Mouse (Mus musculus) olfactory bulb, adult 2 months (tissue): ENCODE results near the gene Sorcs1.

Experiments
- CTCF ChIP-seq: fragments of 200-500 bp; IDR thresholded peaks from 2 replicates; pipeline ENCODE4 v1.5.1; 2012; ENCODE audit warnings: low read depth, mild to moderate bottlenecking, low read length, moderate library complexity; ENCODE audit not compliant: insufficient read depth
- POLR2A ChIP-seq: fragments of 200-500 bp; IDR thresholded peaks from 2 replicates; pipeline ENCODE4 v1.6.1; 2012; ENCODE audit warnings: mild to moderate bottlenecking, low read depth, low read length, moderate library complexity; ENCODE audit not compliant: insufficient read depth

DNA sequence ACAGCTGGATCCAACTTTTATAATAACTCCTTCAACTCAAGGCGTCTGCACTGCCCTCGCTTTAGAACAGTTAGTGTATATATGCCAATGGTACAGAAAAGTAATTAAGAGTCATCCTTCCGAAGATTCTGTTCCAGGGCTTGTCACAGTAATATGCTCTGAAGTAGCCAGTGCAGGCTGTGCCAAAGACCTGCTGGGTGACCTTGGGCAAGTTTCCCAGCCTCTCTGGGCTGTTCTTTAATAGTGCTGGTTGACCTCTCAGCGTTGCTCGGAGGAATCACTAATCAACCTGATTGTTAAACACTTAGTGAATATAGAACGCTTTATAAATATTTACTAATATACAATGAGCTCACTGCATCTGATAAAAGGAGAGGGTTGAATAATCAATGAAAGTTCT, 282.7 kb downstream of the Sorcs1 start:
- no peak for TF ChIP-seq CTCF
- TF ChIP-seq POLR2A: no peak
